Mouse (Mus musculus) mouse trophoblast stem cell (cell line): ENCODE measurements around the gene Zfand4.
"Not testable (repeated sequence)": the region's sequence is repeated elsewhere in the genome, so short reads cannot be mapped to it uniquely, and the experiment has no call there.

Experiments
- in situ Hi-C, 2 experiments: fragments of 300-500 bp; cut with MseI, MboI; formaldehyde crosslinking; loops; 2 replicates in 1 of 2; 3 replicates in 1 of 2; pipeline ENCODE4 v1.15.1; 2025

The Zfand4 gene

GRCm38 (mm10) chr6:116286870-116287575 lies 23.0 kb downstream of the Zfand4 start:
- in situ Hi-C loops: loop anchor here (25.0 kb wide), 1 partner anchor 275 kb away; the partner anchor contains the start of genes Gm5580 (in 2 of the 2) and Olfr214 (in 2 of the 2)

- in situ Hi-C loops: no loop called here
These were observed 47.4 kb downstream of the Zfand4 start for GRCm38 (mm10) chr6:116311411-116311810.

- in situ Hi-C loops: no loop called here
These were observed 55.2 kb downstream of the Zfand4 start for GRCm38 (mm10) chr6:116319259-116319658.

- in situ Hi-C loops: no loop called here
These were observed 62.6 kb downstream of the Zfand4 start for GRCm38 (mm10) chr6:116326641-116327040.

GRCm38 (mm10) chr6:116331396-116331795 lies 67.4 kb downstream of the Zfand4 start:
- in situ Hi-C loops: no loop called here

- in situ Hi-C loops: no loop called here
These were observed 73.4 kb downstream of the Zfand4 start for GRCm38 (mm10) chr6:116337466-116337834.

GRCm38 (mm10) chr6:116337835-116338501 lies 73.9 kb downstream of the Zfand4 start, which contains the start of gene March8:
Gene March8 (plus strand): TSS chr6:116338024.
- in situ Hi-C loops: no loop called here

GRCm38 (mm10) chr6:116338520-116338919 lies 74.5 kb downstream of the Zfand4 start:
- in situ Hi-C loops: no loop called here

GRCm38 (mm10) chr6:116339088-116339487 lies 75.1 kb downstream of the Zfand4 start:
- in situ Hi-C loops: no loop called here

- in situ Hi-C loops: no loop called here
These were observed 76.5 kb downstream of the Zfand4 start for GRCm38 (mm10) chr6:116340521-116340920.

GRCm38 (mm10) chr6:116347953-116348352 lies 83.9 kb downstream of the Zfand4 start:
- in situ Hi-C loops: no loop called here

- in situ Hi-C loops: no loop called here
These were observed 86.0 kb downstream of the Zfand4 start for GRCm38 (mm10) chr6:116349997-116350396.

- in situ Hi-C loops: no loop called here
These were observed 86.6 kb downstream of the Zfand4 start for GRCm38 (mm10) chr6:116350643-116351042.

GRCm38 (mm10) chr6:116351534-116351933 lies 87.5 kb downstream of the Zfand4 start:
- in situ Hi-C loops: no loop called here

- in situ Hi-C loops: no loop called here
These were observed 89.4 kb downstream of the Zfand4 start for GRCm38 (mm10) chr6:116353428-116353827.

GRCm38 (mm10) chr6:116356311-116356947 lies 92.4 kb downstream of the Zfand4 start:
- in situ Hi-C loops: not testable (repeated sequence)

GRCm38 (mm10) chr6:116356948-116357325 lies 92.9 kb downstream of the Zfand4 start:
- in situ Hi-C loops: no loop called here

GRCm38 (mm10) chr6:116358056-116358455 lies 94.0 kb downstream of the Zfand4 start:
- in situ Hi-C loops: no loop called here

- in situ Hi-C loops: no loop called here
These were observed 95.2 kb downstream of the Zfand4 start for GRCm38 (mm10) chr6:116359256-116359655.

GRCm38 (mm10) chr6:116361463-116361862 lies 97.4 kb downstream of the Zfand4 start:
- in situ Hi-C loops: no loop called here

GRCm38 (mm10) chr6:116361993-116362392 lies 98.0 kb downstream of the Zfand4 start:
- in situ Hi-C loops: no loop called here

GRCm38 (mm10) chr6:116367971-116368370 lies 103.9 kb downstream of the Zfand4 start:
- in situ Hi-C loops: no loop called here

GRCm38 (mm10) chr6:116369811-116370210 lies 105.8 kb downstream of the Zfand4 start:
- in situ Hi-C loops: no loop called here
